Mouse (Mus musculus): ENCODE data around the gene Coq5. TPM values are rescaled to one million over a fixed set of nuclear protein-coding genes. Genes with fewer than 3 reads are reported as not detected.

Gene Coq5
- 13.9 TPM for polyA plus RNA-seq (2014; fragmentation: Illumina TruSeq; extraction: RNeasy Lipid Tissue Mini Kit (QIAGEN cat#74804); ENCODE audit: low read depth, low replicate concordance)

GRCm38 (mm10) chr5:115279226-115280049 is at the start of gene Coq5:
TSS of gene Coq5 (plus strand) at chr5:115279666.

GRCm38 (mm10) chr5:115235786-115236263 is 43.6 kb upstream of the Coq5 start, which contains the start of gene Pop5:
TSS of gene Pop5 (plus strand) at chr5:115235836.

GRCm38 (mm10) chr5:115272812-115273548 is 6.5 kb upstream of the Coq5 start, which contains the start of gene Rnf10:
TSS of gene Rnf10 (minus strand) at chr5:115272898.

GRCm38 (mm10) chr5:115300792-115301614 is 21.5 kb downstream of the Coq5 start, which contains the start of gene Dynll1:
TSS of gene Dynll1 (minus strand) at chr5:115300999.

GRCm38 (mm10) chr5:115326875-115327609 is 47.6 kb downstream of the Coq5 start, which contains the start of gene Srsf9:
TSS of gene Srsf9 (plus strand) at chr5:115327177.

GRCm38 (mm10) chr5:115340577-115341313 is 61.3 kb downstream of the Coq5 start, which contains the start of the genes Gatc and Triap1:
TSS of gene Gatc (minus strand) at chr5:115341178.
TSS of gene Triap1 (plus strand) at chr5:115341225.

Other genes with a start within 250 kb of the Coq5 start
- not detected for gene Gm10401, start 181.4 kb upstream of the Coq5 start, polyA plus RNA-seq (2014; fragmentation: Illumina TruSeq; extraction: RNeasy Lipid Tissue Mini Kit (QIAGEN cat#74804); ENCODE audit: low read depth, low replicate concordance)
- 11.7 TPM for gene Acads, start 160.3 kb upstream of the Coq5 start, polyA plus RNA-seq (2014; fragmentation: Illumina TruSeq; extraction: RNeasy Lipid Tissue Mini Kit (QIAGEN cat#74804); ENCODE audit: low read depth, low replicate concordance)
- gene Unc119b, start 144.7 kb upstream of the Coq5 start, polyA plus RNA-seq (2014; fragmentation: Illumina TruSeq; extraction: RNeasy Lipid Tissue Mini Kit (QIAGEN cat#74804); ENCODE audit: low read depth, low replicate concordance) = 4.4 TPM
- 26.9 TPM for gene Mlec, start 121.5 kb upstream of the Coq5 start, polyA plus RNA-seq (2014; fragmentation: Illumina TruSeq; extraction: RNeasy Lipid Tissue Mini Kit (QIAGEN cat#74804); ENCODE audit: low read depth, low replicate concordance)
- not detected for gene Cabp1, start 85.3 kb upstream of the Coq5 start, polyA plus RNA-seq (2014; fragmentation: Illumina TruSeq; extraction: RNeasy Lipid Tissue Mini Kit (QIAGEN cat#74804); ENCODE audit: low read depth, low replicate concordance)
- gene Pop5, start 43.8 kb upstream of the Coq5 start, polyA plus RNA-seq (2014; fragmentation: Illumina TruSeq; extraction: RNeasy Lipid Tissue Mini Kit (QIAGEN cat#74804); ENCODE audit: low read depth, low replicate concordance) = 15.9 TPM
- gene Rnf10, start 6.8 kb upstream of the Coq5 start, polyA plus RNA-seq (2014; fragmentation: Illumina TruSeq; extraction: RNeasy Lipid Tissue Mini Kit (QIAGEN cat#74804); ENCODE audit: low read depth, low replicate concordance) = 28.3 TPM
- 72.8 TPM for gene Dynll1, start 21.3 kb downstream of the Coq5 start, polyA plus RNA-seq (2014; fragmentation: Illumina TruSeq; extraction: RNeasy Lipid Tissue Mini Kit (QIAGEN cat#74804); ENCODE audit: low read depth, low replicate concordance)
- 21.8 TPM for gene Srsf9, start 47.5 kb downstream of the Coq5 start, polyA plus RNA-seq (2014; fragmentation: Illumina TruSeq; extraction: RNeasy Lipid Tissue Mini Kit (QIAGEN cat#74804); ENCODE audit: low read depth, low replicate concordance)
- 31.2 TPM for gene Gatc, start 61.5 kb downstream of the Coq5 start, polyA plus RNA-seq (2014; fragmentation: Illumina TruSeq; extraction: RNeasy Lipid Tissue Mini Kit (QIAGEN cat#74804); ENCODE audit: low read depth, low replicate concordance)
- gene Triap1, start 61.6 kb downstream of the Coq5 start, polyA plus RNA-seq (2014; fragmentation: Illumina TruSeq; extraction: RNeasy Lipid Tissue Mini Kit (QIAGEN cat#74804); ENCODE audit: low read depth, low replicate concordance) = 8.7 TPM
- 86.1 TPM for gene Cox6a1, start 69.3 kb downstream of the Coq5 start, polyA plus RNA-seq (2014; fragmentation: Illumina TruSeq; extraction: RNeasy Lipid Tissue Mini Kit (QIAGEN cat#74804); ENCODE audit: low read depth, low replicate concordance)
- gene Msi1, start 149.9 kb downstream of the Coq5 start, polyA plus RNA-seq (2014; fragmentation: Illumina TruSeq; extraction: RNeasy Lipid Tissue Mini Kit (QIAGEN cat#74804); ENCODE audit: low read depth, low replicate concordance) = not detected
- gene Pla2g1b, start 186.6 kb downstream of the Coq5 start, polyA plus RNA-seq (2014; fragmentation: Illumina TruSeq; extraction: RNeasy Lipid Tissue Mini Kit (QIAGEN cat#74804); ENCODE audit: low read depth, low replicate concordance) = not detected
- gene Sirt4, start 205.1 kb downstream of the Coq5 start, polyA plus RNA-seq (2014; fragmentation: Illumina TruSeq; extraction: RNeasy Lipid Tissue Mini Kit (QIAGEN cat#74804); ENCODE audit: low read depth, low replicate concordance) = 11.3 TPM
- gene Pxn, start 227.0 kb downstream of the Coq5 start, polyA plus RNA-seq (2014; fragmentation: Illumina TruSeq; extraction: RNeasy Lipid Tissue Mini Kit (QIAGEN cat#74804); ENCODE audit: low read depth, low replicate concordance) = 5.9 TPM